In the genomic region with DNA sequence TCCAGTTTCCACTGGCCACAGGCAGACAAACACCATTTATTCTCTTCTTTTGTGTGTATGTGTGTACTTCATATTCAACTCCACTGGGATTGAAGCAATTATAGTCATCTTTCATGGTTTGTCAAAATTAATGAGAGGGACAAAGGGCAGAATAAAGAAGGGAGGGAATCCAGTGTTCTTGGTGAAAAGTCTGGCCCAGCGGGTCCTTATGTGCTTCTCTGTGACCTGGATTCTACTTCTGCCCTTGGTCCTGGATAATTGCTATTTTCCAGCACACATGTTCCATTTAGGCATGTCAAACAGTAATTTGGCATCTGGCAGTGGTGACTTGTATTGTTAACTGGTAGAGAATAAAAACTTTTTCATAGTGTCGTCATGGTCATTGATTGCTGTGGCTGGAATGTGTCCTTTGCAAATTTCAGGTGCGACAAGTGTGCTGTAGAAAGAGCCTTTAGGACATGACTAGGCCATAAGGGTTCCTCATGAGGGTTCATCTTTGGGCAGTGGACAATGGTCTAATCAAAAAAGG, we compare ENCODE assay signal across 18 mouse cellular contexts. TPM values are rescaled to one million over a fixed set of nuclear protein-coding genes. Genes with fewer than 3 reads are reported as not detected.
DNase-seq lines count a peak whose midpoint lies in the region; ATAC-seq lines count a peak whose summit lies in the region.
"Had no signal": no experiment of that assay in that cellular context is flagged by ENCODE, and none has a peak within 500 bp of the region (broad histone marks: within the 10 kb centered on the region; RNA-seq: fewer than 3 reads in every experiment).

No protein-coding gene starts in this region.

- no peaks in the 10 kb centered on the region for H3K27me3 ChIP-seq in heart, embryonic 16.5 days (ENCODE audit: control insufficient read depth, insufficient read depth, low read length)
- H3K27me3 ChIP-seq in midbrain, embryonic 11.5 days (ENCODE audit: control insufficient read depth, insufficient read depth, low read length): no peaks in the 10 kb centered on the region
- no peaks in the 10 kb centered on the region for H3K27me3 ChIP-seq in midbrain, embryonic 15.5 days (replicated peaks)
- no peaks in the 10 kb centered on the region for H3K27me3 ChIP-seq in embryonic facial prominence, embryonic 14.5 days (replicated peaks; ENCODE audit: control insufficient read depth, insufficient read depth, low read length)
- H3K27me3 ChIP-seq: heart, embryonic 12.5 days; limb, embryonic 12.5 days; midbrain, embryonic 12.5 days; neural tube, embryonic 12.5 days had no signal

- no peaks in the 10 kb centered on the region for H3K9me3 ChIP-seq in heart, embryonic 16.5 days (replicated peaks; ENCODE audit: control insufficient read depth, low read length)
- no peaks in the 10 kb centered on the region for H3K9me3 ChIP-seq in midbrain, embryonic 11.5 days (ENCODE audit: control insufficient read depth, low read length)
- no peaks in the 10 kb centered on the region for H3K9me3 ChIP-seq in midbrain, embryonic 15.5 days
- no peaks in the 10 kb centered on the region for H3K9me3 ChIP-seq in embryonic facial prominence, embryonic 14.5 days (ENCODE audit: control insufficient read depth, low read length)
- H3K9me3 ChIP-seq: heart, embryonic 12.5 days; limb, embryonic 12.5 days; midbrain, embryonic 12.5 days; neural tube, embryonic 12.5 days had no signal

- no peak for ATAC-seq in heart, embryonic 16.5 days (replicated peaks; ENCODE audit: extremely low read depth, insufficient read depth, low FRiP score)
- ATAC-seq in midbrain, embryonic 11.5 days (ENCODE audit: low FRiP score): no peak
- ATAC-seq in midbrain, embryonic 15.5 days (replicated peaks): no peak
- no peak for ATAC-seq in embryonic facial prominence, embryonic 14.5 days (ENCODE audit: low read depth)

- WGBS in heart, embryonic 16.5 days: 90% methylated on average over 3 of the region's 3 CpGs
- 63% methylated on average over 3 of the region's 3 CpGs for WGBS in midbrain, embryonic 11.5 days
- WGBS in midbrain, embryonic 15.5 days: 52% methylated on average over 3 of the region's 3 CpGs
- WGBS in embryonic facial prominence, embryonic 14.5 days: 63% methylated on average over 3 of the region's 3 CpGs

- no peaks in the 10 kb centered on the region for H3K36me3 ChIP-seq in heart, embryonic 16.5 days (ENCODE audit: control insufficient read depth, insufficient read depth)
- H3K36me3 ChIP-seq in midbrain, embryonic 11.5 days (ENCODE audit: control insufficient read depth, insufficient read depth, low read length): no peaks in the 10 kb centered on the region
- no peaks in the 10 kb centered on the region for H3K36me3 ChIP-seq in midbrain, embryonic 15.5 days (replicated peaks)
- H3K36me3 ChIP-seq in embryonic facial prominence, embryonic 14.5 days (ENCODE audit: control insufficient read depth, insufficient read depth, low read length): no peaks in the 10 kb centered on the region
- H3K36me3 ChIP-seq: heart, embryonic 12.5 days; limb, embryonic 12.5 days; midbrain, embryonic 12.5 days; neural tube, embryonic 12.5 days had no signal

- peak overlapping the region; percentile 28; the same call in 1 of the 2 replicates for H3K4me2 ChIP-seq in heart, embryonic 16.5 days (ENCODE audit: low read depth, low read length)
- H3K4me2 ChIP-seq in midbrain, embryonic 11.5 days: no peak overlapping the region
- no peak overlapping the region for H3K4me2 ChIP-seq in midbrain, embryonic 15.5 days
- H3K4me2 ChIP-seq in embryonic facial prominence, embryonic 14.5 days (ENCODE audit: low read depth, low read length): no peak overlapping the region
- H3K4me2 ChIP-seq: heart, embryonic 12.5 days; limb, embryonic 12.5 days; midbrain, embryonic 12.5 days; neural tube, embryonic 12.5 days had no signal

- 0 out of 2 replicates have a peak overlapping the region, but pooled peaks have one; percentile 11 for H3K9ac ChIP-seq in heart, embryonic 16.5 days (ENCODE audit: low read length)
- H3K9ac ChIP-seq in midbrain, embryonic 11.5 days (ENCODE audit: low read length): no peak overlapping the region
- no peak overlapping the region for H3K9ac ChIP-seq in midbrain, embryonic 15.5 days
- no peak overlapping the region for H3K9ac ChIP-seq in embryonic facial prominence, embryonic 14.5 days (ENCODE audit: low read depth, low read length)
- H3K9ac ChIP-seq: heart, embryonic 12.5 days; limb, embryonic 12.5 days; midbrain, embryonic 12.5 days; neural tube, embryonic 12.5 days had no signal

- peak overlapping the region; percentile 51 for H3K27ac ChIP-seq in heart, embryonic 16.5 days (ENCODE audit: low read length)
- no peak overlapping the region for H3K27ac ChIP-seq in midbrain, embryonic 11.5 days (ENCODE audit: low read depth, low read length)
- no peak overlapping the region for H3K27ac ChIP-seq in midbrain, embryonic 15.5 days
- H3K27ac ChIP-seq in embryonic facial prominence, embryonic 14.5 days (replicated peaks; ENCODE audit: low read depth, low read length): no peak overlapping the region
- H3K27ac ChIP-seq: limb, embryonic 12.5 days; midbrain, embryonic 12.5 days; neural tube, embryonic 12.5 days had no signal

- DNase-seq in heart, adult 8-10 months (ENCODE audit: low spot score): no peak
- peak; percentile 83 for DNase-seq in midbrain, embryonic 11.5 days (ENCODE audit: low spot score, missing footprints)
- DNase-seq in embryonic facial prominence, embryonic 14.5 days (ENCODE audit: low spot score): peak; percentile 60
- DNase-seq in retina, postnatal 1 day: peak; percentile 91
- DNase-seq in kidney, adult 11 months: no peak
- DNase-seq: cerebellum, adult 9-11 months; gastrocnemius, postnatal 36 days; kidney, adult 2 months; kidney, postnatal 36 days; layer of hippocampus, adult 9-11 months; lung, postnatal 14 days; right cerebral cortex, postnatal 14 days had no signal

- H3K4me3 ChIP-seq in heart, embryonic 16.5 days (ENCODE audit: low read length): no peak overlapping the region
- H3K4me3 ChIP-seq in midbrain, embryonic 11.5 days (ENCODE audit: low read depth, low read length): no peak overlapping the region
- no peak overlapping the region for H3K4me3 ChIP-seq in midbrain, embryonic 15.5 days
- no peak overlapping the region for H3K4me3 ChIP-seq in embryonic facial prominence, embryonic 14.5 days (ENCODE audit: low read depth, low read length)
- H3K4me3 ChIP-seq: heart, embryonic 12.5 days; limb, embryonic 12.5 days; midbrain, embryonic 12.5 days; neural tube, embryonic 12.5 days had no signal

- peaks cover 13% of the 10 kb centered on the region for H3K4me1 ChIP-seq in heart, embryonic 16.5 days (ENCODE audit: control insufficient read depth, insufficient read depth, low read length)
- H3K4me1 ChIP-seq in midbrain, embryonic 11.5 days (ENCODE audit: control insufficient read depth, insufficient read depth, low read length): no peaks in the 10 kb centered on the region
- peaks cover 9% of the 10 kb centered on the region; the same call in 1 of the 2 replicates for H3K4me1 ChIP-seq in midbrain, embryonic 15.5 days
- H3K4me1 ChIP-seq in embryonic facial prominence, embryonic 14.5 days (ENCODE audit: control insufficient read depth, insufficient read depth, low read length): no peaks in the 10 kb centered on the region
- H3K4me1 ChIP-seq: limb, embryonic 12.5 days had no signal

RNA-seq across cellular contexts. Expression of gene Gbe1, which starts 2.2 kb away (rescaled TPM):
- 79.5 and 81.0 TPM in 2 replicates for polyA plus RNA-seq in heart, embryonic 16.5 days (2015; fragmentation: Nextera tagmentation; extraction: Ambion mirVana)
- 10 to 100 TPM; 47.6 to 53.7 (median 51.1) TPM for total RNA-seq in heart, adult 8-10 months (2022)
- polyA plus RNA-seq in midbrain, embryonic 11.5 days (2014; fragmentation: Nextera tagmentation; extraction: Ambion mirVana): 15.9 and 23.0 TPM in 2 replicates
- polyA plus RNA-seq in midbrain, embryonic 15.5 days (2015; fragmentation: Nextera tagmentation; extraction: Ambion mirVana): 16.6 and 17.9 TPM in 2 replicates
- 17.6 and 18.4 TPM in 2 replicates for polyA plus RNA-seq in embryonic facial prominence, embryonic 14.5 days (2014; fragmentation: Nextera tagmentation; extraction: Ambion mirVana)

Comparison
In these comparisons a context has a peak if more than half of its experiments do, and no peak if none do; other contexts are left out.
1. DNase-seq: peak in midbrain, embryonic 11.5 days (single experiment), embryonic facial prominence, embryonic 14.5 days (single experiment) and retina, postnatal 1 day (single experiment); none in heart, adult 8-10 months (single experiment) and kidney, adult 11 months (single experiment).